Mouse (Mus musculus): ENCODE data around the gene Ttc7b.

DNA sequence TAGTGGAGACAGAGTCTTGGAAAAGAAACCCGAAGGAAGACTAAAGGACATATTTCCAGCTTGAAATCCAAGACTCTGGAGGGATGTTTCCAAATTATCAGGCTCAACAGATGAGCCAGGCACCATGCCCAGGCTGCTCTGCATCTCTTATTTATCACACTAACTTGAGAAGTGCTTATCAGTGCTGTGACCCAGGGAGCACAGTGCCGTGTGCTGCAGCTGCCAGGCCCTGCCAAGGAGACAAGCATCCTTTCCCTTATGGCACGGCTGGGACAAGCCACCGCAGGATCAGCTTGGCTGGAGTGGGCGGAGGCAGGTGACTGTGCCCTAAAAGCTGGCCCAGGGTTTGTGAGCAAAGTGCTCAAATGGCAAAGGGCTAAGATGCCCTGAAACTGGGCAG, 184.4 kb downstream of the Ttc7b start:
- TF ChIP-seq CTCF (IDR thresholded peaks at IDR 0.05; ENCODE audit: low read depth): no peak
- TF ChIP-seq EP300 (IDR thresholded peaks at IDR 0.05; ENCODE audit: low read depth): no peak

Data from liver, embryonic 14.5 days (tissue).